Mouse (Mus musculus) midbrain, embryonic 16.5 days (tissue): ENCODE measurements around the gene Ttc7b. TPM values are rescaled to one million over a fixed set of nuclear protein-coding genes. Genes with fewer than 3 reads are reported as not detected.

Source experiments
- ATAC-seq: fragments of 200-750 bp; cut with Nextera tagmentation; 2 replicates; pipeline ENCODE4 v1.8.0; 2017; ENCODE audit warnings: moderate TSS enrichment
- H3K27ac ChIP-seq: fragments of 300-500 bp; sonication (generic); 2 replicates; pipeline ENCODE4 v1.5.1; 2014; ENCODE audit warnings: mild to moderate bottlenecking, low read length, mixed read lengths
- H3K27me3 ChIP-seq: fragments of 300-500 bp; sonication (generic); 2 replicates; pipeline ENCODE4 v1.6.1; 2014; ENCODE audit warnings: low read depth, low read length, mixed read lengths; ENCODE audit not compliant: control insufficient read depth, insufficient read depth
- H3K36me3 ChIP-seq: fragments of 300-500 bp; sonication (generic); 2 replicates; pipeline ENCODE4 v1.6.1; 2014; ENCODE audit warnings: mild to moderate bottlenecking, low read length, moderate library complexity, mixed read lengths; ENCODE audit not compliant: control insufficient read depth, insufficient read depth
- H3K4me1 ChIP-seq: fragments of 300-500 bp; sonication (generic); 2 replicates; pipeline ENCODE4 v1.6.1; 2014; ENCODE audit warnings: mild to moderate bottlenecking, low read length, mixed read lengths; ENCODE audit not compliant: control insufficient read depth, insufficient read depth
- H3K4me2 ChIP-seq: fragments of 300-500 bp; sonication (generic); 2 replicates; pipeline ENCODE4 v1.6.1; 2014; ENCODE audit warnings: mild to moderate bottlenecking, low read length, mixed read lengths
- H3K4me3 ChIP-seq: fragments of 300-500 bp; sonication (generic); 2 replicates; pipeline ENCODE4 v1.5.1; 2014; ENCODE audit warnings: low read depth, mild to moderate bottlenecking, low read length, moderate library complexity, mixed read lengths
- H3K9ac ChIP-seq: fragments of 300-500 bp; sonication (generic); 2 replicates; pipeline ENCODE4 v1.6.1; 2014; ENCODE audit warnings: low read depth, low read length, mixed read lengths
- H3K9me3 ChIP-seq: fragments of 300-500 bp; sonication (generic); replicated peaks from 2 replicates; pipeline ENCODE4 v1.6.1; 2014; ENCODE audit warnings: mild to moderate bottlenecking, low read length, mixed read lengths; ENCODE audit not compliant: control insufficient read depth, poor library complexity, severe bottlenecking
- WGBS: fragments of 180-500 bp; shearing (Covaris S2); extraction: QIAGEN DNeasy Blood & Tissue Kit; methylation state at CpG from one replicate; pipeline ENCODE4 v1.1.7; 2014; 5-methylcytosine and 5-hydroxymethylcytosine counted together
- polyA plus RNA-seq: library from polyadenylated mRNA; unstranded; fragments of >200 nt; fragmentation: Nextera tagmentation; extraction: Ambion mirVana; gene quantifications from 2 replicates; pipeline ENCODE4 v1.2.1, GENCODE M21; 2015

The Ttc7b gene
- polyA plus RNA-seq, 1 experiment from 2014 or later = 7.2 TPM

DNA sequence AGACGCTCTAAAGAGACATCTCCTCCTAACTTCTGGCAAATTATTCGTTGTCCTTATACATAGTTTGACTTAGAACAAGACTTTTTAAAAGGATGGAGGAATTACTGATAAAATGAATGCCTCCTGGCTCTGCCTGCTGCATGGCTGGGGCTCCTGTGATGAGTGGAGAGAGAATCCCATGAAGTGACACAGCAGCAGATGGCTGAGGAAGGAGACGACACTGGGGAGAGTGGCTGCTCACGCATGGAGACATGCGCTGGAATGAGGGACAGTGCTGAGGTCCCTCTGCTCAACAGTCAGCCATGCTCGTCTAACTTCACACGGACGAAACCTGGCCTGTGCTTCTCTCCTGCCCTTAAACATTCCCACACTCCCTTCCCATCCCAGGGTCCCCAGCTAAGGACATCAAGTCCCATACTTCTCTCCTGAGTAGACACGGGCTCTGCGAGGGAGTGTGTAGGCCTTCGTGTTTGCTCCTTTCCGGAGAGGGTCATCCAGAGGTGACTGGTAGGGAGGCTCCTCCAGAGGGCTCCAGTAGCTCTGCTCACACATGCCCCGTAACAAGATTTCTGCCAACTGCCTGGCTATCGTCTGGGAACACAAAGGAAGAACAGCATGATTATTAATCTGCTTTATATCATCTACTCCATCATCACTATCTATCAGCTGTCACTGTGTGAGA, 105.8 kb downstream of the Ttc7b start:
- ATAC-seq = no peak
- H3K36me3 ChIP-seq = peaks cover 17% of the 10 kb centered on the region
- 82% methylated on average over 14 of the region's 14 CpGs for WGBS

DNA sequence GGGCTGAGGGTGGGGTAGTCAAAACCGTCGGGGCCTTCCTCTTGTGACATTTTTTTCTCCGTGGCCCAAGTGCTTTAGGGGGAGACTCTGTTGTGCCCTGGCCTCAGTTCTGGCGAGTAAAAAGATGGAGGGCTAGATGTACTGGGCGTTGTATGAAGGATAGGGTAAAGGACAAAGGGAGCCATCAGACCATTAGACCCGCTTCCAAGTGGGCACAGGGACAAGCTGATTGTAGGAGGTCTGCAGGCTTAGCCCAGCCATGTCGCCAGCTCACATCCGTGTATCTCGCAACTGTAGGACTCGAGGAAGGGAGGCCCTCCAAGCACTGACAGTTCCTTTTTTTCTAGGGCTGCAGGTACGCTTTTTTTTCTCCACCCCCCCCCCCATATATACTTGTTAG, 111.9 kb downstream of the Ttc7b start:
- WGBS = 86% methylated on average over 11 of the region's 11 CpGs
- peaks cover 16% of the 10 kb centered on the region for H3K4me1 ChIP-seq
- no peak overlapping the region for H3K27ac ChIP-seq
- H3K36me3 ChIP-seq = peaks cover 10% of the 10 kb centered on the region; the same call in 1 of the 2 replicates
- H3K9ac ChIP-seq = no peak overlapping the region
- H3K4me3 ChIP-seq = no peak overlapping the region
- no peaks in the 10 kb centered on the region; the same call in 1 of the 2 replicates for H3K9me3 ChIP-seq
- H3K27me3 ChIP-seq = no peaks in the 10 kb centered on the region
- no peak for ATAC-seq
- H3K4me2 ChIP-seq = no peak overlapping the region

More for the DNA sequence above, 105.8 kb downstream of the Ttc7b start:
- Histone ChIP-seq H3K9ac (no peak overlapping the region), H3K4me1 (peaks cover 1% of the 10 kb centered on the region; the same call in 1 of the 2 replicates), H3K4me2 (no peak overlapping the region), H3K27me3 (no peaks in the 10 kb centered on the region), H3K27ac (no peak overlapping the region), H3K9me3 (no peaks in the 10 kb centered on the region; the same call in 1 of the 2 replicates), H3K4me3 (no peak overlapping the region)

DNA sequence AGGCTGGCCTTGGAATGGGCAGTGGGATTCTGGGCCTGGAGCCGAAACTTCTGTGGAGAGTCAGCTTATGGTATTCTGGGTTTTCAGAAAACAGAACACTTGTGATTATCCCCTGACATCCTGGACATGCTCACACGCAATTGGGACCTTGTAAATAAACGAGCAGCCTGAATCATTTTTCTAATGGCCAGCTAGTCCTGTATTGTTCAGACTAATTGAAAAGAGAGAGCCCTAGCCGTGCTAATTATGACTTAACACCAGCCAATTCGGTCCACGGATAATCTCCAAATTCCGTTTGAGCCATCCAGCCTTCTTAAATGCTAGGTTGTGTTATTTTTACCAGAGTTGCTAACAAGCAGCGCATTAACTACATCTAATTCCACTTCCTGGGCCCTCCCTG, 112.5 kb downstream of the Ttc7b start:
- Histone ChIP-seq H3K9me3 (no peaks in the 10 kb centered on the region; the same call in 1 of the 2 replicates), H3K4me3 (no peak overlapping the region), H3K36me3 (peaks cover 6% of the 10 kb centered on the region; the same call in 1 of the 2 replicates), H3K4me2 (no peak overlapping the region), H3K9ac (no peak overlapping the region), H3K27ac (peak overlapping the region; percentile 7; the same call in 1 of the 2 replicates), H3K27me3 (no peaks in the 10 kb centered on the region), H3K4me1 (peaks cover 16% of the 10 kb centered on the region)
- no peak for ATAC-seq
- WGBS = 45% methylated on average over 8 of the region's 8 CpGs

DNA sequence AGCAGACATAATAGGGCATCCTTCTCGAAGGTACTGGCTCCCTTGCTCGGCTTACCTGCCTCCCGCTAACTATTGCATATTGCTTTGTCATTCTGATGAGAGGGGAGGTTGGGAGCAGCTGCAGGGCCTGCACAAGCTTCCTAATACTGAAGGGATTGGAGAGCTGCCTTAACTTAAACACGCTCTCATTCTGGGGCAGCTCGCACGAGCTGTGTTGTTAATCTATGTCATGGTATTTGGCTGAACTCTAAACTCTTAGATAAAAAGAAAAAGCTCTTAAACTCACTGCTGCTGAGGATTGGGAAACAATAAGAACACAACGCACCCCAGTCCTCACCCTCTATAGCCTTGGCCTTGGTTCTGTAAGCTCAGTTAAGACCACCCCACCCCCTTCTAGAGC, 113.3 kb downstream of the Ttc7b start:
- Histone ChIP-seq H3K4me2 (no peak overlapping the region), H3K27ac (peak overlapping the region; percentile 7; the same call in 1 of the 2 replicates), H3K4me3 (no peak overlapping the region), H3K9me3 (no peaks in the 10 kb centered on the region; the same call in 1 of the 2 replicates), H3K4me1 (peaks cover 16% of the 10 kb centered on the region), H3K36me3 (peaks cover under 1% of the 10 kb centered on the region; the same call in 1 of the 2 replicates), H3K27me3 (no peaks in the 10 kb centered on the region), H3K9ac (0 out of 2 replicates have a peak overlapping the region, but pooled peaks have one; percentile 26)
- ATAC-seq = no peak
- 21% methylated on average over 7 of the region's 7 CpGs for WGBS

DNA sequence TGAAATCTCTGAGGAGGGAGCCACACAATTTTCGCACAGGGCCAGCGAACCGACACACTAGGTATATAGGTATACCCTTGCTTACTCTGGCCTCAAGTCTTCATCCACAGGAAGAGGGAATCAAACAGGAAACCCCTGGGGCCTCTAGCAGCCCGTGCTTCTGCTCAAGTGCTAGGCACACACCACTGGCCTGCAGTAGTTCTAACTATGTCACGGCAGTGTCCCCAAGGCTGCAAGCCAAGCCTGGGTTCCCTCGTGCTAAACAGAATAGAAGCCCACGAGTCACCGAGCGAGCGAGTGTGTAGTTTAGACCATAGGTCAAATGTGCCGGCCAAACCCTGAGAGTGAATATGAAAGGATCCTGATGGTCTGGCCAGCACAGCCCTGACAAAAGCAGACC, 114.5 kb downstream of the Ttc7b start:
- WGBS = 81% methylated on average over 11 of the region's 11 CpGs
- no peaks in the 10 kb centered on the region for H3K9me3 ChIP-seq
- H3K4me1 ChIP-seq = peaks cover 16% of the 10 kb centered on the region
- no peak overlapping the region for H3K4me2 ChIP-seq
- H3K27me3 ChIP-seq = no peaks in the 10 kb centered on the region
- no peak for ATAC-seq
- H3K4me3 ChIP-seq = no peak overlapping the region
- H3K27ac ChIP-seq = no peak overlapping the region
- no peak overlapping the region for H3K9ac ChIP-seq
- H3K36me3 ChIP-seq = peaks cover 5% of the 10 kb centered on the region; the same call in 1 of the 2 replicates

DNA sequence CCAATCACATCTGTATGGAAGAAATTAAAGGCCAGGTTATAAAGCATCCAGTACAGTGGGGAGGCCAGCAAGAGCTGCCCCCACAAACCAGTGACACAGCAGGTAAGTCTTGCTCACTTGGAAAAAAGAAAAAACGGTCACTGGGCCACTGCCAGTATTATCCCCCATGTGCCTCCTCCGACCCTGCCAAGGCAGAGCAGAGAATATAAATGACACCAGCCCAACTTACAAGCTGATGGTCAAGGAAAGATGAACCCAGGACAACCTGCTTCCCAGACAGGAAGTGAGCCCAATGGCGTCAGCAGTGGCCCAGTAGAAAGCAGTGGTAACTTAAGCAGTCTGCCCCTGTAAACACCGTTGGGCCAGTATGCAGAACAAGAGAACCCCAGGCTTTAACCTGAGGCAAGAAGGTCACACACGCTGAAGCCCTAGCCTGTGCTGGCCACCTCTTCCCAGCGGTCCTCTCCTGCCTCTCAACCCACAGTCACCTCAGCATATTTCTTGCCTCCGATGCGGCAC, 115.1 kb downstream of the Ttc7b start:
- H3K9me3 ChIP-seq = no peaks in the 10 kb centered on the region
- WGBS = 92% methylated on average over 8 of the region's 8 CpGs
- no peak overlapping the region for H3K27ac ChIP-seq
- ATAC-seq = no peak
- peaks cover 16% of the 10 kb centered on the region for H3K4me1 ChIP-seq
- no peak overlapping the region for H3K4me3 ChIP-seq
- H3K27me3 ChIP-seq = no peaks in the 10 kb centered on the region
- H3K4me2 ChIP-seq = no peak overlapping the region
- H3K9ac ChIP-seq = no peak overlapping the region
- peaks cover 5% of the 10 kb centered on the region; the same call in 1 of the 2 replicates for H3K36me3 ChIP-seq

DNA sequence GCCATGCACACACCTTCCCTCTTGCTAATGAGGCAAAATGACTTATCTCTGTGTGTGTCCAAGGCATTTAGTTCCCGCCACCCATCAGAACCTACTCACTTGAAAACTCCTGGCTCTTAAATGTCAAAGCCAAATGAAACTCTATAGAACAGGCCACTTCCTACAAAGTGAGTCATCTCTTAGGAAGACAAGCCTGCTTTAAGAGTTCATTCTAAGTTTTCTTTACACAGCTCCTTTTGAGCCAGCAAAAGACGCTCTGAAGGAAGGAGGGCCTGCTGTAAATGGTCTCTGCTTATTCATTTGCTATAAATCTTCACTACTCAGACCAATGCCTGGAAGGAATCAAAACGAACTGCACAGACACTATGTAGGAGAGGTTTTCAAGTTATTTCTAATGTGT, 116.2 kb downstream of the Ttc7b start:
- WGBS = 74% methylated on average over 3 of the region's 3 CpGs
- Histone ChIP-seq H3K27me3 (no peaks in the 10 kb centered on the region), H3K4me3 (no peak overlapping the region), H3K36me3 (peaks cover 5% of the 10 kb centered on the region; the same call in 1 of the 2 replicates), H3K4me2 (no peak overlapping the region), H3K9ac (no peak overlapping the region), H3K27ac (no peak overlapping the region), H3K4me1 (peaks cover 16% of the 10 kb centered on the region), H3K9me3 (no peaks in the 10 kb centered on the region)
- ATAC-seq = no peak

DNA sequence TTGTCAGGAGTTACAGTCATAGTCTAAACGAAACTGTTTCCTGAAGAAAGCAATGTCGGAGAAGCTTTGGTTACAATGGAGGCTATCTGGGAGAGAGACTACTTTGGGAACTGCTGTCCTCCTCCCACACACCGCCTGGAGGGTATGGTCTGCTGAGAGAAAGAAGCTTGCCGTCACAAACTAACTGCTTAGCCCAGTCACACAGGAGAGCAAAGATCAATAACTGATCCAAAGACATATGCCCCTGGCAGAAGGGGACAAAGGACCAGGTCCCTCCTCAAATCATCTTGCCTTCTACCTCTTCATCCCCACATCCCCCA, 117.7 kb downstream of the Ttc7b start:
- H3K4me3 ChIP-seq = no peak overlapping the region
- H3K9me3 ChIP-seq = no peaks in the 10 kb centered on the region
- peaks cover 19% of the 10 kb centered on the region for H3K4me1 ChIP-seq
- H3K27ac ChIP-seq = no peak overlapping the region
- peaks cover 5% of the 10 kb centered on the region; the same call in 1 of the 2 replicates for H3K36me3 ChIP-seq
- H3K9ac ChIP-seq = no peak overlapping the region
- H3K4me2 ChIP-seq = no peak overlapping the region
- ATAC-seq = no peak
- 89% methylated on average over 4 of the region's 4 CpGs for WGBS
- no peaks in the 10 kb centered on the region for H3K27me3 ChIP-seq

DNA sequence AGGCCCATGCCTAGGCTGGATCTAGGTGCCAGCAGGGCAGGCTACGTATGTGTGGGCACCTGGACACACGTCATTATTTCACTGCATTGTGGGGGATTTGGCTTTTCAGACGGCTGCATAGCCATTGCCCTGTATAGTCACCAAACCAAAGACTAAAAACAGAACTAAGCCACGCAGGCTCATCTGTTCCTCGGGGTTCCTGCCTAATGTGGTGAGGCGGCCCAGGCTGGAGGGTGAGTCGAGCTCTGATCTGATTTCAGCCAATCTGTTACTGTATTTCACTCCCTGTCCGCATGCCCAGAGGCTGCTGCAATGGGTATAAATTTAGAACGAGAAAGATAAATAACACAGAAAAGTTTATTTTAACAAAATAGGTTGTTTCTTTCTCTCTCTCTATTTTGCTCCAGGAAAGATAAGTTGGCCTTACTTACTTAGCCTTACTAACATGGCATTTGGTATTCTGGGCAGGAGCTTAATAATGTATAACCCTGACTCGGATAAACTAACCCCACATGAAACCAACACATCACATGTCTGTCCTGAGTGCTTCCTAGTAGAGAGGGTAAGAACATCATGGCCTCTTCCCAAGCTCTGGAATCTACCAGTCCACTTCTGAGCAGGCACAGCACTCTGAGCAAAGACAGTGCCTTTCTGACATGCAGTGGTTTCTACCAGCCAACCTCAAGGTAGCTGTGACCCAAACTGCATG, 118.2 kb downstream of the Ttc7b start:
- Histone ChIP-seq H3K4me1 (peaks cover 19% of the 10 kb centered on the region), H3K4me2 (no peak overlapping the region), H3K9ac (no peak overlapping the region), H3K4me3 (no peak overlapping the region), H3K27ac (no peak overlapping the region), H3K36me3 (peaks cover 5% of the 10 kb centered on the region; the same call in 1 of the 2 replicates), H3K9me3 (no peaks in the 10 kb centered on the region), H3K27me3 (no peaks in the 10 kb centered on the region)
- ATAC-seq = no peak
- WGBS = 90% methylated on average over 10 of the region's 10 CpGs
